Mouse (Mus musculus): ENCODE results near the gene Myo16.

DNA sequence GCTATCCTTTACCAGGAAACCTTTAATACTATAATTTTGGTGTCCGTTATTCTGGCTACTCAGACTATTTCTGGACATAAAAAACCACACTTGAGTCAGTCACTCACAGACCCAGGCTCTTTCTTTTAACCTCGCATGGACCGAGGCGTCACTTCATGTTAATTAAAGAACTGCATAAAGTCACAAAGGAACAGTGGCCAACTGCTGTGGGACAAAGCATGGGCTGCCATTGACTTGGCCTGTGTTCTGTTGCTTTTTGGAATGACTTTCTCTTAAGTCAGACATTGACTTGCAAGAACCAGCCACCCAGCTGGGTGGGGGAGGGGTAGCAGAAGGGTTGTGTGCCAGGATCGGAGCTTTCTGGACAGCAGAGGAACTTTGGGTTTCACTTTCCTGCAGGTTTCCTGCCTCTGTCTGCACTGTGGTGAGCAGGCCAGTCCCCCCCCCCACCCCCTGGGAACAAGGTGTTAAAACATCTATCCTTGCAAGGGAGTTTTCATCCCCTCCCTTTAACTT is 66.1 kb downstream of the Myo16 start:
- TF ChIP-seq USF1 (IDR thresholded peaks at IDR 0.05; ENCODE audit: low read depth) (no peak), CTCF (IDR thresholded peaks at IDR 0.05; ENCODE audit: control insufficient read depth, insufficient read depth, insufficient read length) (no peak), MAX (IDR thresholded peaks at IDR 0.05) (no peak), FOSL1 (IDR thresholded peaks at IDR 0.05; ENCODE audit: insufficient read depth, low read length, poor library complexity, severe bottlenecking) (no peak), CEBPB (IDR thresholded peaks at IDR 0.05; ENCODE audit: low read depth) (no peak), MYOD1 (IDR thresholded peaks at IDR 0.05; ENCODE audit: control insufficient read depth, insufficient read length, low read depth) (no peak)

Data from C2C12 (cell line).